25 mouse cellular contexts compared by ENCODE assay signal in the genomic region with DNA sequence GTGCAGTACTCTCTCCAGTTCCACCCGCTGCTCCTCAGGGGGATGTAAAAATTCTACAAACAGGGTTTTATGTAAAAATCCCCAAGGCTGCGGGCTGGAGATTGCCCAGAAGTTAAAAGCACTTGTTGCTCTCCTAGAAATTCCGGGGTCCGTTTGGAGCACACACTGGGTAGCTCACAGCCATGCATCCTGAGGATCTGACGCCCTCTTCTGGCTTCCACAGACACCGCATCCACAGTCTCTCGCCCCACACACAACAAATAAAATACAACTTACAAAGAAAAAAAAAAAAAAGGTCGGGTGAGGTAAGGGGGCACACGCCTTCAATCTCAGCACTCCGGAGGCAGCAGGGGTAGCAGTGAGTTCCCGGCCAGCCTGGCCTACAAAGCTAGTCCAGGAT. TPM values are rescaled to one million over a fixed set of nuclear protein-coding genes. Genes with fewer than 3 reads are reported as not detected.
A peak's percentile ranks its signal among the peaks of the same experiment; 100 is the strongest.
DNase-seq lines count a peak whose midpoint lies in the region; ATAC-seq and TF ChIP-seq lines count a peak whose summit lies in the region.
"Had no signal": no experiment of that assay in that cellular context is flagged by ENCODE, and none has a peak within 500 bp of the region (broad histone marks: within the 10 kb centered on the region; RNA-seq: fewer than 3 reads in every experiment).

No protein-coding gene starts in this region.

- no peak for ATAC-seq in midbrain, postnatal 0 days (ENCODE audit: low FRiP score)
- no peak for ATAC-seq in frontal cortex, adult (ENCODE audit: low TSS enrichment)
- ATAC-seq: forebrain, embryonic 16.5 days; hindbrain, embryonic 16.5 days; intestine, postnatal 0 days had no signal

- no peak overlapping the region for H3K4me2 ChIP-seq in midbrain, postnatal 0 days (ENCODE audit: low read depth, low read length, poor library complexity, severe bottlenecking)
- H3K4me2 ChIP-seq: embryonic facial prominence, embryonic 13.5 days; liver, embryonic 13.5 days; neural tube, embryonic 15.5 days; stomach, embryonic 15.5 days had no signal

- no peaks in the 10 kb centered on the region for H3K4me1 ChIP-seq in kidney, adult 2 months (ENCODE audit: control insufficient read depth, insufficient read depth, low read length)
- H3K4me1 ChIP-seq in midbrain, postnatal 0 days (ENCODE audit: insufficient read depth, low read length), result no peaks in the 10 kb centered on the region
- H3K4me1 ChIP-seq in midbrain, embryonic 10.5 days, result 0 out of 2 replicates have a peak, but pooled peaks cover 4% of the 10 kb centered on the region
- H3K4me1 ChIP-seq: limb, embryonic 10.5 days; liver, embryonic 13.5 days; neural tube, embryonic 15.5 days; stomach, embryonic 15.5 days had no signal

- H3K9me3 ChIP-seq in midbrain, postnatal 0 days (ENCODE audit: low read length), result no peaks in the 10 kb centered on the region
- H3K9me3 ChIP-seq in midbrain, embryonic 10.5 days (replicated peaks), result no peaks in the 10 kb centered on the region
- H3K9me3 ChIP-seq: embryonic facial prominence, embryonic 13.5 days; G1E; limb, embryonic 10.5 days; liver, embryonic 13.5 days; neural tube, embryonic 15.5 days; stomach, embryonic 15.5 days had no signal

- 85% methylated on average over 11 of the region's 11 CpGs for WGBS in kidney, adult 2 months
- 80% methylated on average over 11 of the region's 11 CpGs for whole genome bisulfite sequencing in midbrain, postnatal 0 days
- WGBS in midbrain, embryonic 10.5 days, result 77% methylated on average over 11 of the region's 11 CpGs

- no peak overlapping the region for H3K4me3 ChIP-seq in kidney, adult 2 months (ENCODE audit: insufficient read depth, low read depth, low read length)
- no peak overlapping the region for H3K4me3 ChIP-seq in midbrain, postnatal 0 days (ENCODE audit: low read depth, low read length)
- no peak overlapping the region for H3K4me3 ChIP-seq in midbrain, embryonic 10.5 days
- H3K4me3 ChIP-seq: embryonic facial prominence, embryonic 13.5 days; left cerebral cortex, adult 2 months; limb, embryonic 10.5 days; liver, embryonic 13.5 days; myocyte; neural tube, embryonic 15.5 days; stomach, embryonic 15.5 days had no signal

- H3K9ac ChIP-seq in midbrain, postnatal 0 days (replicated peaks; ENCODE audit: low read length, poor library complexity, severe bottlenecking), result no peak overlapping the region
- H3K9ac ChIP-seq: embryonic facial prominence, embryonic 13.5 days; liver, embryonic 13.5 days; neural tube, embryonic 15.5 days; stomach, embryonic 15.5 days had no signal

- peak; percentile 23; the same call in 1 of the 2 replicates for TF ChIP-seq CTCF in kidney, adult 2 months (conservative IDR thresholded peaks at IDR 0.05; ENCODE audit: insufficient read depth, insufficient read length, low read depth, low read length)
- TF ChIP-seq CTCF in midbrain, postnatal 0 days (IDR thresholded peaks at IDR 0.05), result peak; percentile 31; the same call in 1 of the 2 replicates

- no peak overlapping the region for H3K27ac ChIP-seq in kidney, adult 2 months (ENCODE audit: insufficient read depth, low read depth, low read length)
- H3K27ac ChIP-seq in midbrain, postnatal 0 days (ENCODE audit: low read depth, low read length), result no peak overlapping the region
- H3K27ac ChIP-seq in midbrain, embryonic 10.5 days (replicated peaks), result no peak overlapping the region
- H3K27ac ChIP-seq: embryonic facial prominence, embryonic 13.5 days; limb, embryonic 10.5 days; liver, embryonic 13.5 days; neural tube, embryonic 15.5 days; stomach, embryonic 15.5 days had no signal

- TF ChIP-seq POLR2A in kidney, adult 2 months (IDR thresholded peaks at IDR 0.05; ENCODE audit: low read depth, low read length), result no peak

- no peaks in the 10 kb centered on the region for H3K36me3 ChIP-seq in kidney, adult 2 months (ENCODE audit: control insufficient read depth, insufficient read depth, low read length)
- H3K36me3 ChIP-seq in midbrain, postnatal 0 days (ENCODE audit: insufficient read depth, low read length), result peaks cover 37% of the 10 kb centered on the region
- H3K36me3 ChIP-seq in midbrain, embryonic 10.5 days, result peaks cover 77% of the 10 kb centered on the region

- no peak for DNase-seq in kidney, adult 2 months
- no peak for DNase-seq in kidney, postnatal 4 days
- no peak for DNase-seq in midbrain, postnatal 0 days (ENCODE audit: low spot score)
- no peak for DNase-seq in midbrain, embryonic 10.5 days (ENCODE audit: low spot score)
- peak; percentile 71 for DNase-seq in ZHBTc4 (ENCODE audit: low read depth, low spot score)
- DNase-seq in heart, adult 18-20 months, result no peak
- DNase-seq: adrenal gland, adult 2 months; B cell, adult 2 months; cerebellum, postnatal 10 days; heart, postnatal 4 days; kidney, postnatal 10 days; liver, embryonic 13.5 days; right cerebral cortex, postnatal 25 days; thymus, adult 2 months had no signal

- H3K27me3 ChIP-seq in kidney, adult 2 months (replicated peaks; ENCODE audit: control insufficient read depth, insufficient read depth, low read length), result no peaks in the 10 kb centered on the region
- no peaks in the 10 kb centered on the region for H3K27me3 ChIP-seq in midbrain, postnatal 0 days (ENCODE audit: insufficient read depth, low read length)
- no peaks in the 10 kb centered on the region for H3K27me3 ChIP-seq in midbrain, embryonic 10.5 days (ENCODE audit: low read depth, poor library complexity, severe bottlenecking)
- H3K27me3 ChIP-seq: embryonic facial prominence, embryonic 13.5 days; liver, embryonic 13.5 days; neural tube, embryonic 15.5 days; stomach, embryonic 15.5 days had no signal

RNA-seq across cellular contexts. Expression of a gene that starts 21.3 kb away (rescaled TPM):
- polyA plus RNA-seq in kidney, adult 2 months (2012; rRNA removed), result 14.6 and 16.4 TPM in 2 replicates
- total RNA-seq in midbrain, postnatal 0 days (2014; rRNA removed), result 30.7 and 44.8 TPM in 2 replicates
- 38.3 and 41.0 TPM in 2 replicates for polyA plus RNA-seq in midbrain, postnatal 0 days (2015; fragmentation: Nextera tagmentation; extraction: Ambion mirVana)
- 62.1 and 64.1 TPM in 2 replicates for polyA plus RNA-seq in midbrain, embryonic 10.5 days (2016; fragmentation: Nextera tagmentation; extraction: Ambion mirVana)
- total RNA-seq in heart, adult 18-20 months (2021), result 10 to 100 TPM; 12.0 to 13.7 TPM
